Mouse (Mus musculus) G1E (cell line): ENCODE results near the gene Nr3c2.

ENCODE experiments used
- CTCF ChIP-seq: IDR thresholded peaks from 2 replicates; pipeline ENCODE4 v1.5.1; 2012; ENCODE audit warnings: low read depth, low read length, inconsistent platforms, mixed read lengths
- GATA1 ChIP-seq: IDR thresholded peaks from 2 replicates; pipeline ENCODE4 v1.6.1; 2012; ENCODE audit warnings: borderline replicate concordance, low read length, inconsistent platforms, mixed read lengths
- POLR2AphosphoS5 ChIP-seq: IDR thresholded peaks from 2 replicates; pipeline ENCODE4 v1.6.1; 2012; ENCODE audit warnings: low read depth, low read length, inconsistent platforms; ENCODE audit not compliant: insufficient replicate concordance

DNA sequence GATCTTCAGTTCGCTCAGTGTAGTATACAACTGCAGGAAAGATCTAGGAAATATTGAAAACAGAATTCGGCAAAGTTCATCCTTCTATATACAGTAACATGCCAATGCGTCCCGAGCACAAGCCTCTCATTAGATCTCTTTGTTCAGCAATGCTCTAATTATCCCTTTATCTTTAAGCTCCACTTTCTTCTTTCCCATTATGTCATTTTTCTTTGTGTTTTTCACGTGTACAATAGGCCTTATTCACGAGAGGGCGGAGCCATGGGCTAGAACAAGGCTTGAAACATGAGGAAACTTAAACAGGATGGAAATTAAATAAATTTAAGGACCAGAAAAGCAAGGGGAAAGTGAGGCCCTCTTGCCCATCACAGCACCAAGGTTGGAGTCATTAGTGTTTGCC lies 329.4 kb downstream of the Nr3c2 start:
- TF ChIP-seq GATA1: no peak
- TF ChIP-seq CTCF: no peak
- TF ChIP-seq POLR2AphosphoS5: no peak
